Mouse (Mus musculus) limb, embryonic 11.5 days (tissue): ENCODE measurements around the gene Trank1. TPM values are rescaled to one million over a fixed set of nuclear protein-coding genes. Genes with fewer than 3 reads are reported as not detected.
A peak's percentile ranks its signal among the peaks of the same experiment; 100 is the strongest.

Experiments
- ATAC-seq: fragments of 200-750 bp; cut with Nextera tagmentation; 2 replicates; pipeline ENCODE4 v1.8.0; 2017; ENCODE audit warnings: low read depth; ENCODE audit not compliant: insufficient number of reproducible peaks, low FRiP score, low TSS enrichment
- DNase-seq: peaks from one replicate; pipeline ENCODE4 v3.0.0-alpha.2; 2015; ENCODE audit warnings: low spot score
- H3K27ac ChIP-seq: fragments of 300-500 bp; sonication (generic); replicated peaks from 2 replicates; pipeline ENCODE4 v1.5.1; 2014; ENCODE audit warnings: low read depth, mild to moderate bottlenecking, low read length
- H3K27me3 ChIP-seq: fragments of 300-500 bp; sonication (generic); 2 replicates; pipeline ENCODE4 v1.6.1; 2014; ENCODE audit warnings: mild to moderate bottlenecking, low read length, mixed read lengths; ENCODE audit not compliant: control insufficient read depth, insufficient read depth
- H3K36me3 ChIP-seq: fragments of 300-500 bp; sonication (generic); 2 replicates; pipeline ENCODE4 v1.6.1; 2014; ENCODE audit warnings: mild to moderate bottlenecking, low read length, moderate library complexity, mixed read lengths; ENCODE audit not compliant: control insufficient read depth, insufficient read depth
- H3K4me1 ChIP-seq: fragments of 300-500 bp; sonication (generic); 2 replicates; pipeline ENCODE4 v1.6.1; 2014; ENCODE audit warnings: low read length, mixed read lengths; ENCODE audit not compliant: control insufficient read depth, insufficient read depth
- H3K4me2 ChIP-seq: fragments of 300-500 bp; sonication (generic); 2 replicates; pipeline ENCODE4 v1.6.1; 2014; ENCODE audit warnings: low read depth, mild to moderate bottlenecking, moderate library complexity; ENCODE audit not compliant: severe bottlenecking
- H3K4me3 ChIP-seq: fragments of 300-500 bp; sonication (generic); 2 replicates; pipeline ENCODE4 v1.5.1; 2014; ENCODE audit warnings: low read depth, low read length
- H3K9ac ChIP-seq: fragments of 300-500 bp; sonication (generic); 2 replicates; pipeline ENCODE4 v1.6.1; 2014; ENCODE audit warnings: mild to moderate bottlenecking, low read length
- H3K9me3 ChIP-seq: fragments of 300-500 bp; sonication (generic); 2 replicates; pipeline ENCODE4 v1.6.1; 2016; ENCODE audit warnings: low read length; ENCODE audit not compliant: control insufficient read depth
- WGBS: fragments of 180-500 bp; shearing (Covaris S2); extraction: QIAGEN DNeasy Blood & Tissue Kit; methylation state at CpG from one replicate; pipeline ENCODE4 v1.1.7; 2014; 5-methylcytosine and 5-hydroxymethylcytosine counted together
- polyA plus RNA-seq: library from polyadenylated mRNA; unstranded; fragments of >200 nt; fragmentation: Nextera tagmentation; extraction: Ambion mirVana; gene quantifications from 2 replicates; pipeline ENCODE4 v1.2.1, GENCODE M21; 2014

Gene Trank1
- polyA plus RNA-seq, 1 experiment from 2014 or later, result 0.08 TPM

GRCm38 (mm10) chr9:111428698-111429362, 117.3 kb downstream of the Trank1 start:
- Histone ChIP-seq H3K27ac (no peak overlapping the region), H3K4me1 (no peaks in the 10 kb centered on the region), H3K36me3 (no peaks in the 10 kb centered on the region), H3K9ac (no peak overlapping the region), H3K9me3 (no peaks in the 10 kb centered on the region), H3K4me3 (no peak overlapping the region), H3K4me2 (no peak overlapping the region), H3K27me3 (no peaks in the 10 kb centered on the region)
- 86% methylated on average over 8 of the region's 8 CpGs for WGBS
- DNase-seq (no peak), ATAC-seq (no peak)

GRCm38 (mm10) chr9:111429363-111429750, 117.8 kb downstream of the Trank1 start:
- DNase-seq (no peak), ATAC-seq (no peak)
- Histone ChIP-seq H3K4me1 (no peaks in the 10 kb centered on the region), H3K4me2 (no peak overlapping the region), H3K36me3 (no peaks in the 10 kb centered on the region), H3K4me3 (no peak overlapping the region), H3K9me3 (no peaks in the 10 kb centered on the region), H3K27ac (no peak overlapping the region), H3K27me3 (no peaks in the 10 kb centered on the region), H3K9ac (no peak overlapping the region)
- 66% methylated on average over 2 of the region's 2 CpGs for WGBS

- Histone ChIP-seq H3K9me3 (no peaks in the 10 kb centered on the region), H3K4me1 (no peaks in the 10 kb centered on the region), H3K36me3 (no peaks in the 10 kb centered on the region), H3K4me3 (no peak overlapping the region), H3K27ac (no peak overlapping the region), H3K4me2 (no peak overlapping the region), H3K27me3 (peaks cover 20% of the 10 kb centered on the region), H3K9ac (no peak overlapping the region)
- ATAC-seq (no peak), DNase-seq (no peak)
- WGBS, result 79% methylated on average over 2 of the region's 2 CpGs
Measured at GRCm38 (mm10) chr9:111435429-111435828, 123.9 kb downstream of the Trank1 start.

GRCm38 (mm10) chr9:111438904-111439835, 127.6 kb downstream of the Trank1 start, which contains the start of gene Dclk3:
Gene Dclk3, plus strand, starts transcription at chr9:111439081.
- Histone ChIP-seq H3K27me3 (peaks cover 23% of the 10 kb centered on the region), H3K4me2 (peak within 1 kb of the TSS; percentile 61), H3K4me3 (peak within 1 kb of the TSS; percentile 43), H3K27ac (no peak within 1 kb of the TSS), H3K4me1 (no peaks in the 10 kb centered on the region), H3K36me3 (no peaks in the 10 kb centered on the region), H3K9ac (peak within 1 kb of the TSS; percentile 40; the same call in 1 of the 2 replicates), H3K9me3 (no peaks in the 10 kb centered on the region)
- WGBS, result 4% methylated on average over 47 of the region's 57 CpGs
- ATAC-seq (peak; percentile 42; the same call in 1 of the 2 replicates), DNase-seq (peak; percentile 42)

GRCm38 (mm10) chr9:111439836-111440201, 128.3 kb downstream of the Trank1 start:
- no peak for DNase-seq
- peaks cover 23% of the 10 kb centered on the region for H3K27me3 ChIP-seq

GRCm38 (mm10) chr9:111440446-111440845, 128.9 kb downstream of the Trank1 start:
- Histone ChIP-seq H3K27me3 (peaks cover 23% of the 10 kb centered on the region), H3K27ac (no peak overlapping the region), H3K9ac (no peak overlapping the region), H3K4me3 (no peak overlapping the region), H3K4me1 (no peaks in the 10 kb centered on the region), H3K4me2 (no peak overlapping the region), H3K36me3 (no peaks in the 10 kb centered on the region), H3K9me3 (no peaks in the 10 kb centered on the region)
- ATAC-seq (no peak), DNase-seq (no peak)
- 74% methylated on average over 6 of the region's 6 CpGs for WGBS

More at GRCm38 (mm10) chr9:111439836-111440201, 128.3 kb downstream of the Trank1 start:
- Histone ChIP-seq H3K4me3 (no peak overlapping the region), H3K4me1 (no peaks in the 10 kb centered on the region), H3K27ac (no peak overlapping the region), H3K4me2 (no peak overlapping the region), H3K9ac (no peak overlapping the region), H3K9me3 (no peaks in the 10 kb centered on the region), H3K36me3 (no peaks in the 10 kb centered on the region)
- WGBS, result 45% methylated on average over 8 of the region's 8 CpGs
- no peak for ATAC-seq

- Histone ChIP-seq H3K27me3 (peaks cover 23% of the 10 kb centered on the region), H3K36me3 (no peaks in the 10 kb centered on the region), H3K9ac (no peak overlapping the region), H3K4me2 (no peak overlapping the region), H3K27ac (no peak overlapping the region), H3K4me3 (no peak overlapping the region), H3K4me1 (no peaks in the 10 kb centered on the region), H3K9me3 (no peaks in the 10 kb centered on the region)
- DNase-seq (no peak), ATAC-seq (no peak)
- 79% methylated on average over 2 of the region's 2 CpGs for WGBS
Measured at GRCm38 (mm10) chr9:111441151-111441550, 129.6 kb downstream of the Trank1 start.
